Mouse (Mus musculus) cerebellum, adult (tissue): Measurements from ENCODE around the gene Zkscan16.
A peak's percentile ranks its signal among the peaks of the same experiment; 100 is the strongest.

ENCODE experiments used
- ATAC-seq: cut with Nextera tagmentation; 2 replicates; pipeline ENCODE4 v1.9.2; 2017; ENCODE audit warnings: mild to moderate bottlenecking, moderate library complexity, mixed read lengths; ENCODE audit not compliant: insufficient number of reproducible peaks, low FRiP score, low TSS enrichment

Zkscan16 gene

DNA sequence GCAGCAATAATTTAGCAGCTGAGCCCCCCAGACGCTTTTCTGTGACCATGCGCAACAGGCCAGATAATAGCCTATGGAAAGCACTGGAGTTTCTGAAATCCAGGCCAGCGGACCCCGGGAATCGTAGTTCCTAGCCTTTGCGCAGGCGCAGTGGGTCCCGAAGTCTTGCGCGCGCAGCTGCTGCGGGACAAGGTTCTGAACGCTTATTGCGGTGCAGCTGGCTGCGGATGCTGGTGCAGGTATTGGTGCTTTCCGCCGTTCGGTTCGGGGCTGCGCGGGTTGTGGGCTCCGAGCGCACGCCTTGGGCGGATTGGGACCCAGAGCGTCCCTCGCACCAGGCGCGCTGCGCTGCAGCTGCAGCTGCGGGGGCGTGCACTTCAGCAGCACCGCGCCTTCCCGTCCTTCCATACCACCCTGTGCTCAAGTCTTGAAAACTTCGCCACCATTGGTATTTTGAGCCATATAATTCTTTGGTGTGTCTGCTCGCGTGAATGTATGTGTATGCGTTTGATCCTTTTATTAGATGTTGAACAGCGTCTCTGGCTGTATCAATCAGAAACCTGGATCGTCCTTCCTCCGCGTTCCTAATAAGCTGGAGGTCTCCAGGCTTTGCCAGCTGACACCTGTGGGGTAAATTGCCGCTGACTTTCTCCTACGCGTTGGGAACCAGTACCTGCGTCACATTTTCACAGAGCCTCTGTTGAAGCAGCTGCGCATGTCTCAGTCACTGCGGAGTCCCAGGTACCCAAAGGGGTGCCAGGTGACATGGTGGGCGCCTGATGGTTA lies at the start of gene Zkscan16:
Gene Zkscan16, plus strand, starts transcription at position 209 of the 786 bp plus-strand sequence.
- peak; percentile 84 for ATAC-seq

DNA sequence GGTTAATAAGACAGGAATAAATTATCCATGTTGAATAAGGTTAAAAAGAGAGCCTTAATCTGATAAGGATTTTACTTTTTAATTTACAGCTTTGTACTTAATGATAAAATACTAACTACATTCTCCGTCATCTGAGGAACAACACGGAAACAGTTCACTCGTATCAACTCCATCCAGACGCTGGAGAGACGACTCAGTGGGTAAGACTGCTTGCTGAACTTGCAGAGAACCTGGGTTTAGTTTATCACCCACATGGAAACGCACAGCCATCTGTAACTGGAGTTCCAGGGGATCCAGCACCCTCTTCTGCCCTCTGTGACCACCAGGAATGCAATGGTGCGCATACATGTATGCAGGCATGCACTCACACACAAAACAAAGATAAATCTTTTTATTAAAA lies 49.0 kb upstream of the Zkscan16 start:
- no peak for ATAC-seq

DNA sequence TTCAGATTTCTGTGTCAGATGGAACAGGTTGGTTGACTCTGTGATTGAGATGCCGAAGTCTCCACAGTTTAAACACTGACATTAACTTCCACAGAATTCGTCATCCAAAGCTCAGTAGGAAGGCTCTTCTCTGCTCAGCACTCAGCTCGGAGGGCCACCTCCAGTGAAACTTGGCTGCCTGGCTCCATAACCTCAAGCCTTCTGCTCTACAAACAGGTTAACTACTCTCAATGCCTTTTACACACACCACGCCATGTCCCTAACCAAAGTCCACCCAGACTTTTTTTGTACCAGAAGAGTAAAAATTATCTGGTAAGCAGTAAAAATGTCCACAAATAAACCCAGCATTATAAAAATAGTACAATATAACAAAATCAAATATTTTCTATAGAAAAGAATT lies 46.0 kb upstream of the Zkscan16 start:
- no peak for ATAC-seq

DNA sequence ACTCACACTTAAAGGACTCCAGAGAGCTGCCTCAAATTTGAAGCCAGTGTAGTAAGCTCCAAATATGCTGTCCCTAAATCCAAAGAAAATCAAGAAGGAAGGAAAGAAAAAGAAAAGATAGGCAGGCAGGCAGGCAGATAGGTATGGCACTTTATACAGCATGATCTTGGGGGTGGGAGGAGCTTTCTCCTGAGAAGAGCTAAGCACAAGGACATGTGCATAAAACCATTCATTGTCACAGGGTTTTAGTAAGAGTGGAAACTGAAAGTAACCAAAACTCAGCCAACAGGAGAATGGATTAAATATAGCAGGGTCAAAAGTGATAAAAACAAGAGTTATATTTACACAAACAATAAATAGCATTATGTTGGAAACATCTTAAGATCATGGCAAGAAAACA lies 45.1 kb upstream of the Zkscan16 start:
- no peak for ATAC-seq

DNA sequence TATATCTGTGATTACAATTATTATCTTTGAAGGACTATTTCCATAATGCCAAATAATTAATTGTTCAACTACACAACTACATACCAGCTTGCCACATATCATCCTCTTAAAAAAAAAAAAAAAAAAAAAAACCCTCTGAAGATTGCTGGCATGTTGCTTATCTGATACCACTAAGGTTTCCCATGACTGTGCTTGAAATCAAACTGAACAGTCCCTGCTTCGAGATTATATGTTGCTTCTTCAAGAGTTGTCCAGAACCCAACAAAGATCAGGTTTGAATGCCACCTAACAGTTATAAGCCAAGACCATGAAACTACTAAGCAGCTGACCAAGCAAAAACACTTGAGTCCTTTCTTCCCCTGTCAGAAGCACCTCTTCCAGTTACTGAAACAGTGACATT lies 36.0 kb upstream of the Zkscan16 start:
- no peak for ATAC-seq

DNA sequence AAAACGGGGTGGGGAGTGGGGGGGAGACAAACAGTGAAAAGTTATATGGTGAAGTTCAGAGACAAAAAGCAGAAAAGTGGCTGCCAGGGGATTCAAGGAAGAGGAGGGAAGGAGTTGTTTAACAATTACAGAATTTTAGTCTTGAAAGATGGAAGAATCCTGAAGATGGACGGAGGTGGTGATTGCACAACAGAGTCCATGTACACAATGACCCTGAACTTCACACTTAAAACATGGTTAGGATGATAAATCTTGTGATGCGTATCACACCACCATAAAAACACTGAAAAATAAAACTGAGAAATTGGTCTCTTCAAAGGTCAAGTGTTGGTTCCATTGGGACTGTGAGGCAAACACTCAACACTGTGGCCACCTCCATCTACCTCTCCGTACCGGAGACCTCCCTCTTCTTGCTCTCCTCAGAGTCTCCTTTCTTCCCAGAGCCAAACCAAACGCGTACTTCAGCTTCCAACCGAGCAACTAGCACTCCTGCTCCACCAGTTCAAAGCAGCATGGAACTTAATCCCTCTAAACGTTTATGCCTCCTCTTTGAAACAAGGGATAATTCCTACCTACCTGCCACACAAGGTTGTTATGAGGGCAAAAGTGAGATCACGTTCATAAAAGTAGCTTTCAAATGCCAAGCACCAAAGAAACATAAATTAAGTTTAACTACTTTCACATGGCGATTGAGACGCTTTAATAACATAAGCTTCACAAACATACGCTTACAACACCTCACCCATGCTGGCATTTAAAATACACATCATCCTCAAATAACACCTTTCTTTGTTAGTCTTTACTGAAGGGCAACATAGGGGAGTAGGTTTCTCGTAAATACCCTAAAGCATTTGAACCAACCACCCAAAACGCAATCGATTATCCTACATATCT lies 33.0 kb upstream of the Zkscan16 start:
- no peak for ATAC-seq

DNA sequence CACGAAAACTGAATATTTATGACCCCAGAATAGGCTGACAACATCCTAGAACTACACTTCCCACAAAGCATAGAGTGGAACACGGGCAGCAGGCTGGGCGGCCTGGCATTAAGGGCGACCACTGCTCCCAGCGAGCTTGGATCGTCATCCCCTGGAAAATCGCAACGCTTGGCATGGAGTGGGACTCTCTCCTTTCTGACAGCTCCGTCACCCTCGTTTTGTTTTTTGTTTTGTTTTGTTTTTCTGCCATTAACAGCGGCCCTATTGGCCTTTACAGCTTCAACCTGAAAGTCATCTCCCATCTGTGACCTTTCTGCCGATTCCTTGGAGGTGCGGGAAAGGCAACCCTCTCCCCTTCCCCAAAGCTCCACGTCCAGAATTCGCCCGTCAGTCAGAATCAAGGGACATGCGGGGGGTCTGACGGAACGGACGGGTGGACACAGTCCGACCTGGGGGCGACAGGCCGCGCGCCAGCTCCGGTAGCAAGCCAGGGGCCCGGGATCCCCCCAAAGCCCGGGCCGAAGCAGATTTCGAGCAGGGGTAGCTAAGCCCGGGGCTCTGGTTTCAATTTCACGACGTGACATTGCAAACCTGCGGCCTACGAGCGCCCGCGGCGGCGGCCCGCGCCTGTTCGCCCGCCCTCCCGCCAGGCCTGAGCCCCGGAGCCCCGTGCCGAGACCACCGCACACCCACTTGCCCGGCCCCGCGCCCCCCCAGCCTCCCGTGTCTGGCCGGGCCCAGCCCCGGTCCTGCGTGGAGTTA lies 32.2 kb upstream of the Zkscan16 start:
- ATAC-seq = peak; percentile 56; the same call in 1 of the 2 replicates

DNA sequence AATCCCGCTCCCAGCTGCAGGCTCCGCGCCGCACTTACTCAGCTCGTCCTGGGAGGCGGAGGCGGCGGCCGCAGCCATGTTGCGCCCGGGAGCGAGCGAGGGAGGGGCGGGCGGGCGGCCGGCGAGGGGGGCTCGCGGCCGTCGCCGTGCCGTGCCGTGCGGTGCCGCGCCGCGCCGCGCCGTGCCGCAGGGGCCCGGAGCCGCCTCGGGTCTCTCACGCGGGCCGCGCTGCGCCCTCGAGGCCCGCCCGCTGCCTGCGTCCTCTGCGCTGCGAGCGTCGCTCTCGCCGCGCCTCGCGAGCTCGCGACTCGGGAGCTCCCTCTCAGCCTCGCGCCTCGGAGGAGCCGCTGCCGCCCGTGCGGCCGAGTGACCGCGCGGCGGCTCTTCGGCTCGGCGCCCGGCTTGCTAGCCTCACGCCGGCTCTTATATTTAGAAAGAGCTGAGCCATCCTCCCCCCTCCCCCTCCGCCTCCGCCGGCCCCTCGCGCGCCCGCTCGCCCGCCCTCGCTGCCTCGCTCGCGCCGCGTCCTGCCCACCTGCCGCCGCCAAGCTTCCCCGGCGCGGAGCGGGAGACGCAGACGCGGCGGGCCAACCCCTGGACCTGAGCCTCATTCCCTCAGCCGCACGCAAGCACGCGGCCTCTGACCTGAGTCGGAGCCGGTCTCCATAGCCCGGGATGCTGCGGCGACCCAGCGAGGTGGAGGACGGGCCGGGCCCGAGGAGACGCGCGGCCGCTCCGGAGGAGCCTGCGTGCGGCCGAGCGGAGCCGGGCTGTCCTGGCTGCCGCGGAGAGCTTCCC lies 31.4 kb upstream of the Zkscan16 start:
- ATAC-seq = peak; percentile 64

DNA sequence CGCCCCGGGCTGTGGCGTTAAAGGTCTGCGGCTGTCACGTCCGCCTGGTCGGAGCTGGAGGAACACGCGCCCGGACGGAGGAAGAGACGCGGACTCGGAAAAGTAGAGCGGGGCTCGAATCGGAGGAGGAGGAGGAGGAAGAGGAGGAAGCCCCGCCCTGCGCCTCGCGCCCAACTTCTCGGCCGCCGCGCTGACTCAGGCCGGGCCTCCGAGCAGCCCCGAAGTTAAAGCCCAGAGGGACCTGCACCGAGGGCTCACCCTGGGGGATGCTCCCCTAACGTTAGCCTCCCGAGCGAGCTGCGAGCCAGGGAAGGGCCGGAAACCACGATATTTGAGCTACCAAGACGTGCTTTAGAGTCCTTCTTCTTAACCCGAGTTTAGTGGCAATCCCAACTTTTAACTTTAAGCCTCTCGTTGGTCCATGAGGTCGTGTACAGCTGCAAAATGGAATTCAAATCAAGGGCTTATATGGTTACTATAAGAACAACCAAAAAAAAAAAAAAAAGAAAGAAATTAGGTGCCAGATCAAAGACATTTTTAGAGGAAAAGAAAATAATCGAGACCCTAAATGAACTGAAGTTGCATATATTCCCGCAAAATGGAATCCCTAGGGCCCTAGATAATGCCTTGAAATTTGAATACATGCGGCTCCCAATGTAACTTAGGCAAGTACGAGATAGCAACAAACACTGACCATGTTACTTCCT lies 30.6 kb upstream of the Zkscan16 start, which contains the start of gene Ecpas:
Gene Ecpas, minus strand, starts transcription at position 121 of the 707 bp plus-strand sequence.
- ATAC-seq = peak; percentile 50

DNA sequence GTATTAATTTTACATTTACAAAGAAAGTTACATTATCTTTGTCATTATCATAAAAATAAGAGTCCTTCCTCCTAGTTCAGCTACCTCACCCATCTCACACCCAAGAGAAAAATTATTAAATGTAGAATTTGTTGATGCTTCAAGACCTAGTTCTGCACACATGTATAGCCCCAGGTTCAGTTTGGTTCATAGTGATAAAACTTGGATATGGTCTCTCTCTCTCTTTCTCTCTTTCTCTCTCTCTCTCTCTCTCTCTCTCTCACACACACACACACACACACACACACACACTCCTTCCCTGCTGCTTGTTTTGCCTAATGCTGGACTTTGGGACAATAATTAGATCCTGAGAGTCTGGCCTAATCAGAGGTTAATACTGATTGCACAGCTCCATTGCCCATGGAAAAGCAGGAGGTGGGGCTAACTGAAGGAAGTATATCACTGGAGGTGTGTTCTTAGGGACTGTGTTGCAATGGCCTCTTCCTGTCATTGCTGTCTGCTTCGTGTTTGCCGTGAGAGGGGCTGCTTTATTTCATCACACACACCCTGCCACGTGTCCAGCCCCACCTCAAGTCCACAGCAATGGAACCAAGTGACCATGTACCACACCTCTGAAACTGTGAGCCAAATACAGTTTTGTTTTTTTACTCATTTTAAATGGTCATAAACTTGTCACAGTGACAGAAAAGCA lies 29.9 kb upstream of the Zkscan16 start:
- ATAC-seq = no peak

DNA sequence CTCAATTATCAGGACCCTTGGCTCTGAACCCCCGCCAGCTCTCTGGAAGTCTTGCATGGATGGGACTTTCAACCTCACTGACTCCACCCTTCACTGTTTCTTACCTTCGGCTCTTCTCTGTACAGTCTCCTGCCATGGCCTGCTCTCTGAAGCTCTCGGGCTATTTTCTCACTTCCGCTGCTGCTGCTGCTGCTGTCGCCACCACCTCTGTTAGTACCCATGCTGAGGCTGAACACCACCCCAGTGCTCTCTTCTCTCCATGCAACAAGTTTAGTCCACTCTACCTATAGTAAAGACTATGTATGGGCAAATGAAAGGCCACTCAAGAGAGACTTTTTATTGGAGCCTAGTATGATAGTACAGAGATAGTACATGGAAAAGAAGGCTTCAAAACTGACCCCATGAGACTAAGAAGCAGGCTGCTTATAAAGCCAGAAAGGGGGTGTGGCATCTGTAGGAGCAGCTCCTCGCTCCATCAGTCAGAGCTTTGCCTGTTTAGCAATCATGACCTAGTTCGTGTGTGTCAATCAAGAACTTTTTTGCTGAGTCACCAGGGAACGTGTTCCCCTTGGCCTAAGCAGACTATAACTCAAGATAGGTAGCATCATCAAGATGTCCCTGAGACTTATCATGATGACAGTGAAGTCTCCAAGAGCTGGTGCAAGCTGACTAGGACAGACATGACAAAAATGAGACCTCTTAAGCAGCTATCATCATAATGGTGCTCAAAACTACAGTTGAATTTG lies 28.2 kb upstream of the Zkscan16 start:
- ATAC-seq = no peak

DNA sequence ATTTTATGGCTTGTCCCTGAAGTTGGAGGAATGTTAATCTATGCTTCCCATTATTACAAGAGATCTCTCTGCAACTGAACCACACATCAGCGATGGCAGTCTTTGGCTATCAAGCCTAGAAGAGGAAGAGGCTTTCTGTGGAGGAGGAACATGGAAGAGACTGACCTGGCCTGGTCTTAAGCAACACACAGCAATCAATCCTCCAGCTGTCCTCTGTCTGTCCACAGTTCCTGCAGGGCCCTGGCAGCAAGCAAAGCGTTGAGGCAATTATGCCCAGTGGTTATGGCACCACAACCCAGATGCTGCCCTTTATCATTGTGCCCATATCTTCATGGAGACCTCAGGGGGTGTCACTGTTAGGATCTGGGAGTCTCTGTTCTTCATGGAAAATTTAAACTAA lies 19.5 kb upstream of the Zkscan16 start:
- ATAC-seq = no peak

DNA sequence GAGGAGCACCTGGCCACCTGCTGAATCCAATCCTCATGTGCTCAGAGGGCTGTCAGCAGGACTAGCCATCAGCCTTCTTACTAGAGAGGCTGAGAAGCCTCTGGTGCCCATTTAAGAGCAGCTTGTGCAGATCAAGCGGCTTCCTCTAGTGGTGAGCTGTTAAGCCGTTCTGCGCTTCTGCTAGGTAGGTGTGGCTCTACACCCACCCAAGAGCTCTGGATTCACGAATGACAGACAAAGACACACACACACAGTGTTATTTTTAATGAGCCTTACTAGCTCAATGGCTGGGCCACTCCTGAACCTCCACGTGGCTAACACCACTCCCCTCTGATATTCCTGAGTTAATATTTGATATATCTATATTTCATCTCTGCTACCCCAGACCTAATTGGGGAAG lies 17.8 kb upstream of the Zkscan16 start:
- no peak for ATAC-seq

DNA sequence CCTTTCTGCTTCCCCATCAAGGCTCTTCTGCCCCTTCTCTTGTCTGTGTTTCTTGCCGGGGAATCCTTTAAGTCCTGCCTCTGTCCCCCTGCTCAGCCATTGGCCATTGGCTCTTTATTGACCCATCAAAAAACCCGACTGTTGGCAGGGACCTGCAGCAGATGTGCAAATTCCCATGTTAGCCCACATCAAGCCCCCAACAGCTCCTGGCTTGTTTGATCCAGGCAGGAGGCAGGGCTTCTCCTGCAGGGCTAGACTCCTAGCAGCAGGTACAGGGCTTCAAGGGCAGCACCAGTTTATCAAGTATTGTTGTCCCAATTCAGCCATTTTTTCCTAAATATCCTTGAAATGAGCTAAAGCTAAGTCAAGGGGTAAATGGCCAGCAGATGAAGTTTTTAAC lies 17.3 kb upstream of the Zkscan16 start:
- ATAC-seq = no peak

DNA sequence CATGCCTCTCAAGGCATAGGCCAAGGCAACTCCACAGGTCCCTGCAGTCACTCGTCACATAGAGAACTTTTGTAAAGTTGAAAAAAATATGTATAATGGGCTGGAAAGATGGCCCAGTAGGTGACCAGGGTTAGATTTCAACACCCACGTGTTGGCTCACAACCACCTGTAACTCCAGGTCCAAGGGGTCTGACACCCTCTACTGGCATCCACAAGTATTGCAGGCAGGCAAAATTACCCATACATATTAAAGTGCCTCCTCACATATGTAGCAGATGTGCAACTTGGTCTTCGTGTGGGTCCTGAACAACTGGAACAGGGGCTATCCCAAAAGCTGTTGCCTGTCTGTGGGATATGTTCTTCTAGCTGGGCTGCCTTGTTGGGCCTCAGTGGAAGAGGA lies 15.8 kb upstream of the Zkscan16 start:
- ATAC-seq = no peak

DNA sequence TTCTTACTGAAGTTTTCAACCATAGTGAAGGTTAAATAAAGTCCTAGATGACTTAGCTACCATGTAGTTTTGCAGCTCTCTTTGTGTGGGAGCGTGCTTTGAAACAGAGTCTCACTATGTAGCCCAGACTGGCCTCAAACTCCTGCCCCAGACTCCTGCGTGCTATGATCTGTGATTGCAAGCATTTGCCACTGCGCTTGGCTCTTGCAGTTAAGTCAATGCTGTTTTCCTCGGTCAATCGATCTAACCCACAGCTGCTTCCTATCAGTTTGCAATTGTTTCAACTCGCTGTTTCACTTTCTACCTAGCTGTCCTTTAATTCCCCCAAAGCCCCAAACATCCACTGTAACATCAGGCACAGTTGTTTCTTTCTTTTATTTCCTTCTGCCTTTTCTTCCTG lies 10.9 kb upstream of the Zkscan16 start:
- ATAC-seq = no peak

DNA sequence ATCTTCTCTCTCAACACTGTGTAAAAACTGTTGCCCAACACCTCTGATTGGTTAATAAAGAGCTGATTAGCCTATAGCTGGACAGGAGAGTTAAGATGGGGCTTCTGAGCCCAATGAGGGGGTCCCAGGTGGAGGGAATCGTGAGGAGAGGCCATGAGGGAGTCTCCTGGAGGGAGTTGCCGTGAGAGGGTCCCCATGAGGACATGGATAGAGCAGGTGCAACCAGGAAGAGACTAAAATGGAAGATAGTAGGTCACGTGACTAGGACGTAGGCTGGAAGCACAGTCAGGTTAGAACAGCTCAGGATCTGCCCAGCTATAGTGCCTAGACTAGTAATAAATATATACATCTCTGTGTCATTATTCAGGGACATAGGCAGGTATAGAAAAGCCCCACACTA lies 9.1 kb upstream of the Zkscan16 start:
- ATAC-seq = no peak
